Mouse (Mus musculus): ENCODE results near the gene Col27a1.

DNA sequence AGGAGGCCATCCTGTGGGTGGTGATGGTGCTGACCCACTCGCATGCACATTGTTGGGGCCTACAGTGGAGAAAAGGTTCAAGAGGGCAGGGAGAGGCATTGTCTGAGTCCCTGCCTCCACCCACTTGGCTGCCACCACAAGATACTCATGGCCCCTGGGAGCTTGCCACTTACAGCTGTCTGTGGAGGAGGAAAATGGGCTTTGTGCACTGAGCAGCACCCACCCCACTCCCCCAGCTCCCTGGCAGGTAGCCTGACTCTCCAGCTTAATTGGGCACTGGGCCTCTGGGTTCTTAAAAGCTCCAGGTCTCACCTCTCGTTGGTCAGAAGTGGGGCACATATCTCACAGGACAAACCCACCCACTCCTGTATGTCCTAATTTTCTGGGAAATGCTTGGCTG is 76.3 kb downstream of the Col27a1 start:
- TF ChIP-seq CTCF (IDR thresholded peaks at IDR 0.05; ENCODE audit: low read depth) (no peak), EP300 (IDR thresholded peaks at IDR 0.05; ENCODE audit: low read depth) (no peak)

Measured in liver, embryonic 14.5 days (tissue).